Mouse (Mus musculus) heart, adult 18-20 months (tissue): ENCODE data around the gene Myl9. TPM values are rescaled to one million over a fixed set of nuclear protein-coding genes. Genes with fewer than 3 reads are reported as not detected.
A peak's percentile ranks its signal among the peaks of the same experiment; 100 is the strongest.
"Not testable (repeated sequence)": the region's sequence is repeated elsewhere in the genome, so short reads cannot be mapped to it uniquely, and the experiment has no call there.

ENCODE experiments used
- DNase-seq, 2 experiments: peaks; one replicate each; pipeline ENCODE4 v3.0.0; 2021 to 2022; ENCODE audit warnings: mixed read lengths in 1 of 2
- total RNA-seq, 2 experiments: library from RNA; stranded (reverse); gene quantifications; 2 replicates each; pipeline ENCODE4 v1.2.3; 2021

The Myl9 gene
- total RNA-seq, 2 experiments from 2014 or later = 70.9 to 74.6 TPM

DNA sequence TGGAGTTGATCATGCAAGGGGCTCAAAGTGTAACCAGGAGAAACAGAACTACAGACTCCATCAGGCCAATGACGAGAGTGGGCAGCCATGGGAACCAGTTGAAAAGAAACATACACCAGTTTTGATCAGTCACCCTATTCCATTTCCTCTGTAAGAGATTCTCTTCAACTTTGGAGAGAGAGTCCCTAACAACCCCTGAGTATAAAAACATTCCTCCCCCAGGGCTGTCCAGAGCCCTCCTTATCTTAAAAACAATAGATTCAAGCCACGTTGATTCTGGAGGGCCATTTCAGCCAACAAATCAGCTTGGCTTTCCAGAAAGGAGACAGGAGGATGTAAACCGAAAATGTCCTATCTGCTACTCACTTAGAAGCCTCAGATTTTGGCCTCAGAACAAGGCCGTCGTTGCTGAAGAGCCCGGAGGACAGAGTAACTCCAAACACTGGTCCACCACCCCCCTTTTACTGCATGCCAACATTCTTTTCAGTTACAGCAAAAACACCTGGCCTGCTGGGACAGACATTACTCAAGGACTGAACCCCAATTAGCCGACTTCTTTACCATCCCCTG is 8.9 kb downstream of the Myl9 start:
- DNase-seq = no peak

DNA sequence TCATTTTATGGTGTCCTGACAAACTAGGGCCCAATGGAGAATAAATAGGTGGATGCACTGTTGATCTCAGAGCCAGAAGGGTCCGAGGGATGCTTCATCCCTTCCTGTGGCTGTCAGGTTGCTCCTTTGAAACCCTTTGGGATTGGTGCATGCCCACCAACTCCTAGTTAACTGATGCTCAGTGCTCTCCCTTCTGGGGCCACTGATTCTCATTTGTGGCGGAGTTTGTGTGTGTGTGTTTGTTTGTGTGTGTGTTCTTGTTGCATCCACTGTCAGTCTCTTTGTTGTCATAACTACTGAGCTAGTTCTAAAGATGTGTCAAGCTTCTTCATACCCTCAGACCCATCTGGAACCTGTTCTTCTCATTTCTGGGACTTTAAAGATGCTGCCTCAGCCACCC is 9.7 kb downstream of the Myl9 start:
- no peak for DNase-seq

DNA sequence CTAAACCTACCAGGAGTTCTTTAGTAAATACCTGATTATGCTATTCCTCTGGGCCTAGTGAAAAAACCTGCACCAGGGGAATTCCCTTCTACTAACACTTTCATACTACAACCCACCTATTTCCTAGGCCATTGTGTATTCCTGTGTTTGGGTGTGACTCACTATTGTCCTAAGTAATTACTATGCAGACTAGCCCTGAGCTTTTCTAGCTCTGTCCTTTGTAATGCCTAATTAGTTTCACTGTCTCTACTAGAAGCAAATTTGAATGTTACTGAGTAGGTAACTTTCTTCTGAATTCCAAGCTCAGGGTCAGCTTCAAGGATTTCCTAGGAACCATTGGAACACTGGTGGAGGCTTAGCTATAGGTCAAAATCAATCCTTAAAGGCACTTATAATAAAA is 11.1 kb downstream of the Myl9 start:
- not testable (repeated sequence) for DNase-seq

DNA sequence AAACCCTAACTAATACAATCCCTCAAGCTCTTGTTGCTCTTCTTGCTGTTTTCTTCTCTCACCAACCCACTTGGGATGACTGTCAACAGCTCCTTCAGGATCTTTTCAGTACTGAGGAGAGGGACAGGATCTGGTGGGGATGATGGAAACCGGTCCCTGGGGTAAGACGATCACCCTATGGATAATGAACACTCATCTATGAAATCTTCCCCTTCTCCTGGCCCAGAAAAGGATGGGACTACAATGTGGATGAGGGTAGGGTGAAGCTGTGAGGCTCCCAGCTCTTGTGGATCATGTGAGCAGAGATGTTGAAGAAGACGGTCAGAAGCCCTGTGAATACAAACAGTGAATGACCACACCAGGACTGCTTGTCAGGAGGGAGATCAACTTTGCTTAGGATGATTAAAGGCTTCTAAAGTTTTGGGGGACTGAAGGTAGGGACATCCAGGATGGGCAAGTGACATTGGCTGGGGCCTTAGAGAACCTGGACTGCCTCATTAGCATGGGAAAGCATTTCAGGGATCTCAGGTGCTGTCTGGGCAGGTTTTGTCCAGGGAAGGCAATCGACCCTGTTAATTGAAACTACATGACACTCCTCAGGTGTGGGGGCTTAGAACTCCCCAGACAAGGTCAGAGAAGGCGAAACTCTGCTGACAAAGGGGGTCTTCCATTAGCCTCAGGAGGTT is 12.0 kb downstream of the Myl9 start:
- no peak for DNase-seq

DNA sequence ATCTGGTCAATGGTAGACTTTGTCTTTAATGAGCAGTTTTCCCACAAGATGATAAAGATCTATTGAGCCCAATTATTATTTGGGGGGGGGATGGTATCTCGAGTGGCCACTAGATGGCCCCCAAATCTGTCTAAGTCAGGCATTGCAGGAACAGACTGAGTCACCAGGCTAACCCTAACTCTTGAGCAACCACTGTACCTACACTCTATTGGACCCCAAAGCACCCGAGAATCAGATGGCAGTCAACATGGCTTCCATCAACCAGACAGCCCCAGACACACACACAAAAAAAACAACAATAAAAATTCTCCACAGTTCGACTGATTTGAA is 12.5 kb downstream of the Myl9 start:
- DNase-seq = no peak

DNA sequence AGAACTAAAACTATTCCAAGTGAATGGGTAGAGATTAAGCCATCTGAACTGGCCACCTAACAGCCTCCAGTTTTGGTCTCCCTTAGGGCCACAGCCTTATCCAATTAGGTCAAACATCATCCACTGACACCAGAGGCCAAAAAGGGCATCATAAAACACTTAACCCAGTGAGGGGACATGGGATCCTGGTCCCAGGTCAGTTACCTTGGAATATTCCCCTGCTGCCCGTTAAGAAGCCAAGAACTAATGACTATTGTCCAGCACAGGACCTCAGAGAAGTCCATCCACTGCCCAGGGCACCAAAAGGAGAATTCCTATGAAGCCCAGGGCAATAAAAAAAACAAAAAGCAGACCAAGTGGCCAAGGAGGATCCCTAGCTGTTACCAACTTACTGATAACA is 13.6 kb downstream of the Myl9 start:
- DNase-seq = no peak

DNA sequence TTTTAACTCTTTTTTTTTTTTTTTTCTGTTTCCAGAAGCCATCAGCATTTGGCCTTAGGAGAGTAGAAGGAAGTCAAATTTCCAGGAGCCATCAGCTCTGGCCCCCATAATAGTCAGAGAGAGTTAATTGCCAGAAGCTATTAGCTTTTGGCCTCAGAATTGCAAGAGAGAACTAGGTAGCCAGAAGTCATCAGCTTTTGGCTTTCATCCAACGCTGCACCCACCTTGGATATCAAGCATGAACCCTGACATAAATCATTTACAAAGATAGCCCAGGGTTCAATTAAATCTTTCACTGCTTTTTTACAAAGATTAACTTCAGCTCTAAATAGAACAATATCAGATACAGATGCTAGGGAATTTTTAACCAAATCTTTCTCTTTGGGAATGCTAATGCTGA is 23.3 kb downstream of the Myl9 start:
- no peak for DNase-seq

DNA sequence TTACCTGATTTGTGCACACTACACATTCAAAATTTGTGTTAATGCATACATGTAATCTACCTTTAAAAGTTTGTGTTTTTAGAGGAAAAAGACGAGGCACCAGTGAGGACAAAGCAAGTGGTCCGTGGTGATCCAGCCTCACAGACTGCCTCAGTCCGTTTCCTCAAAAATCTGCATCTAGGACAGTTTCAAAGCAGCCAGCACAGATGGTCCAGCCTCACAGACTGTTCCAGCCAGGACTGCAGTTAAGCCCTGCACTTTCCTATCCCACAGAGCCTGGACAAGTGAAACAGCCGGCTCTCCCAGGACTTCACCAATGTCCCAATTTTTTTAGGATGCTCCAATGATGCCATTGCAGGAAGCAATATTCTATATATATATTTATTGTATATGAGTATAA is 25.8 kb downstream of the Myl9 start:
- DNase-seq = no peak

DNA sequence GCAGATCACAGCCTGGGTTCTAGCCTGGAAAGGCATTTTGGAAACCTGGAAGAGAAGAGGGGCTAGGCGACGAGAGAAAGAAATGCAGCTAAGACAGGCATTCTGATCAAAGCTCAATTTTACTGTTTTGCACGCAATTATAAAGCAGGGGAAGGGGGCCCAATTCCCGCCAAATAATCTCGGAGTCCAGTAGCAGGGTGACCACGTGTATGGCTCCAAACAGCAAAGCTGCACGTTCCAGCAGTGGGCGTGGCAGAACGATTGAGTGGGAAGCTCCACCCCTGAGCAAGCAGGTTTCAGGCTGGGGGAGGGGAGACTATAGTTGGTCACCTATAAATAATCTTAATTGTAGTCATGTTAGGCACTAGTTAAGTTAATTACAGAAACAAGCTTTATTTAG is 26.9 kb downstream of the Myl9 start:
- not testable (repeated sequence) for DNase-seq

DNA sequence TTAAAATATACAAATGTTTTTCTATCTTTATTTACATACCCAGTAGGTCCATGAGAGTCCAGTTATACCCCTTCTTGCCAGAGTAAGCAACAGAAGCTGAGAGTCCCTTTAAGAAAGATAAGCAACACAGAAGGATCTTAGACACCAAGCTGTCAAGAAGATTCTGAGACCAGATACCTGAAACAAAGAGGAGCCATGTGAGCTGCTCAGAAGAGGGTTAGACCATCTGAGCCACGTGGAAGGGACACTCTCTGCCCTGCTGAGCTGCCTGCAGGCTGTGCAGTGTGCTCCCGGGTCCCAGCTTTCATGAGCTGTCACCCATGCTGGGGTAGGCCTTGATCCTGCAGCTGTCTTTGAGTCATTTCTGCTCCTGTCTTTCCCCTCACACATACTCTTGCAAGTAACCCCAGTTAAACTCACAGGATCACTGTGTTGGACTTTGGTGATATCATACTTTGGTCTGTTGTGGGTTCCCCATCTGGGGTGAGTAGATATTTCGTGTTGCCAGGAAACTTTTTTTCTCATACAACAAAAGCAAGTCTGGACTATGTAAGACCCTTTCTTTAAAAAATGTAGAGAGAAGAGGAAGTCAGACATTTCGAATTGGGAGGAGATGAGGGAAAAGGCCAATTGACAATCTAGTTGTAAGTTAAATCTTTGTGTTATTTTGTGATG is 28.6 kb downstream of the Myl9 start:
- DNase-seq = no peak

DNA sequence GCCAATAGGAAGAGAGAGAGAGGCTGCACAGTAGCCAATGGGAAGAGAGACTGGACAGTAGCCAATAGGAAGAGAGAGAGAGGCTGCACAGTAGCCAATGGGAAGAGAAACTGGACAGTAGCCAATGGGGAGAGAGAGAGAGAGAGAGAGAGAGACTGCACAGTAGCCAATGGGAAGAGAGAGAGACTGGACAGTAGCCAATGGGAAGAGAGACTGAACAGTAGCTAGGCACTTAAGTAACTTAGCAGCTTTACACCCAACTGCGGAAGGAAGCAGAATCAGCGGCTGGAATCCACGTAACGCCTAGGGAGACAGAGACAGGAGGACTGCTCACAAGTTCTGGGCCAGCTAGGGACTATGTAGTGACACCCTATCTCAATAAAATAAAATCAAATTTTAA is 29.4 kb downstream of the Myl9 start:
- no peak for DNase-seq

DNA sequence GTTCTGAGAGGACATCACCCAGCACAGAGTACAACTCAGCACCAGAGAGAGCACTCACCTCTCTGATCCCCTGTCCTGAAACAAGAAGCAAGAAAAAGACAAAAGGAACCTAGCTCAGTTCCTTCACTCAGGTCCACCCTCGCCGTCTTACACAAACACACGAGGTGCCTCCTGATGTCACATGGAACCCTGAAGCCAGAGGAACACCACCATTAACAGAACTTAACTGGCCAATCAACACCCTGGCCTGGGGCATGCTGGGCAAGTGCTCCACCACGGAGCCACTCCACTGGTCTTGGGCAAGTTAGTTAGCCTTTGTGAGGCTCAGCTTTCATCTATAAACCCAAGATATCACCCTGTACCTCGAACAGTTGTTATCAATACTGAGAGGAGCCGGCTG is 31.7 kb downstream of the Myl9 start:
- no peak for DNase-seq

DNA sequence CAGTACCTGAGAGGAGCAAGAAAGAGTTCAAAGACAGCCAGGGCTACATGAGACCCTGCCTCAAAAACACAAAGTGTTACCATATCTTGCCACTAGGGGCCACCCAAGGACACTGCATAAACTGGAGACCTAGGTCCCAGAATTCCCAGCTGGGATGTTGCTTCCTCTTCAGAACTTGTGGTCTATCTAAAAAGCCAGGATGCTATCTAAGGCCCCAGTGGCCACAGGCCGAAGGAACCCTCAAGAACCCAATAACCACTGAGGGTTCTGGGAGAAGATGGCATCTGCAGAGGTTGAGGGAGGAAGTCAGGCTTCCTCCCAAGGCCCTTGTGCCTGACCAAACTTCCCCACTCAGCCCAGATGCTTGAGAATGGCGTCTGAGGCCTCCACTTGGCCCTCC is 34.4 kb downstream of the Myl9 start:
- peak; percentile 60 to 85 for DNase-seq

DNA sequence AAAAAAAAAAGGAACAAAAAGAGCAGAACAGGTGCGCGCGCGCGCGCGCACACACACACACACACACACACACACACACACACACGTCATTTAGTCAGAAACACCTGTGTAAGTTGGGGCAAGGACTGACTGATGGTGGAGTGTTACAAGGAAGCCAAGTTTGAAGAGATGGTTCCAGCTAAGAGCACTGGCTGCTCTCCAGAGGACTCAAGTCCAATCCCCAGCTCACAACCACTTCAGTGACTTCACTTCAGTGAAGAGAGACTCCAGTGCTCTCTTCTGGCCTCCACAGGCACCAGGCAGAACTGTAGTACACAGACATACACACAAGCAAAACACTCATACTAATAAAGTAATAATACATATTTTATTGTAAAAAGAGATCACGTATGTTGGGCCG is 35.5 kb downstream of the Myl9 start:
- no peak for DNase-seq

DNA sequence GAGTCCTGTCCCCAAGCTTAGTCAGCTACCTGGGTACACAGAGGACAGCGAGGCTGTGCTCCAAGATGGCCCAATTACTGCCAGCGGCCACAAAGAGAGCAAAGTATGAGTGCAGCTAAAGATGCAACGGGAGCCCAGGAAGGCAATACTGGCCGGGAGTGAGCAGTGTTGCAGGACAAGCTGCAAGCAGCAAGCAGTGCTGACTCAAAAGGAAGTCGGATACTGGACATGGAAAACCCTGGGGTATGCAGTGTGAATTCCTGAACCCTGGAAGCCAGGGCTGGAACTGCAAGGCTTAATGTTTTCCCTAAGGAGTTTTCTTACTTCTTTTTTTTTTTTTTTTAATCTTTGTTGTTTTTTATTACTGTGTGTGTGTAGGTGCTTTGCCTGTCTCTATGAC is 36.3 kb downstream of the Myl9 start:
- no peak for DNase-seq

DNA sequence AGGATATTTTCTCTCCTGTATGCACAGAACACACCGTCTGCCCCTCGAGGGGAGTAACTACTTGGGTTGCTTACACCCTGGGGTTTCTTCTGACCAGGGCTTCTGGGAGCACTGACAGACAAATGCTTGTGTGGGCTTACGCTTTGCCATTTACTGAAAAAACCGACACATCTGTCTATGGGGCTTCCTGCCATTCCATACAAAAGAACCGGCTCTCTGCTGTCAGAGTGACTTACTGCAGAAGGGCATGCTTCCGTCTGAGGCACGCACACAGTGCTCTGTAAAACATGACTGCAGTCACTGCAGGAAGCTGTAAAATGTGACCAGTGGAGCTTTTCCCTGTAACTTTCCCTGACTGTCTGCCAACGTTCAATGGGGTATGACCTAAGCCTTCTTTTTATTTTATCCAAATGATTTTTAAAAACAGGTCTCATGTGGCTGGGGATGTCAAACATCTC is 39.2 kb downstream of the Myl9 start:
- peak in 1 of 2 experiments; percentile 5 for DNase-seq

DNA sequence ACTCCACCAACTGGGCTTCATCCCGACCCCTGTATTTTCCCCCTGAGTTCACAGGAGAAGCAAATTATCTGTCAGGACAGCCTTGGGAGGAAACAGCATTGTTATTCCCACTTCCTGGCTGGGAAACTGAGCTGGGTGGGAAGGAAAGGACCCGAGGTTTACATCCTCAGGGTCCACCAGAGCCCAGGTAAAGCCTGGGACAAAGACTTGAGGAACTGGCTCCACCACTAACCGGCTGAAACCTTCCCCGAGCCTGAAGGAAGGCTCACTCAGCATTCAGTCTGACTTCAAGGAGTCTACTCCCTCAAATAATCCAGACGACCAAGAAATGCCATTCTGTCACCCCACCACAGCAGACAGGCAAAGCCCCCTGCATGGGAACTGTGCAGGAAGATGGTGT is 39.7 kb downstream of the Myl9 start:
- no peak for DNase-seq

DNA sequence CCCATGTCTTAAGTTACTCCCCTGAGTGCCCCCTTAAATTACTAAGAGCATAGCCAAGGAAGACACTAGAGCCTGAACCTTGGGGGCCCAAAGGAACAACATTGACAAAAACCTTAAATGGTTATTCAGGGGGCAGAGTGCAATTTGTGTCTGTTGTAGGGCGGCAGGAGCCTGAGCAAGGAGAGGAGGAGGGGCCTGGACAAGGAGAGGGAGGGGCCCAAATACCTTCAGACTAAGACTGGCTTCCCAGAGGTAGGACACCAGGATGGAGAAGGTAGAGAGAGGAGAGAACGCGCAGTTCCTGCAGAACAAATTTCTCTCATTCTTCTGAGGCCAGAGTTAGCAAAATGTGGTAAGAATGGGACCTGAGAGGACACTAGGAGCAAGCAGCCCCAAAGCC is 40.2 kb downstream of the Myl9 start:
- DNase-seq = no peak

DNA sequence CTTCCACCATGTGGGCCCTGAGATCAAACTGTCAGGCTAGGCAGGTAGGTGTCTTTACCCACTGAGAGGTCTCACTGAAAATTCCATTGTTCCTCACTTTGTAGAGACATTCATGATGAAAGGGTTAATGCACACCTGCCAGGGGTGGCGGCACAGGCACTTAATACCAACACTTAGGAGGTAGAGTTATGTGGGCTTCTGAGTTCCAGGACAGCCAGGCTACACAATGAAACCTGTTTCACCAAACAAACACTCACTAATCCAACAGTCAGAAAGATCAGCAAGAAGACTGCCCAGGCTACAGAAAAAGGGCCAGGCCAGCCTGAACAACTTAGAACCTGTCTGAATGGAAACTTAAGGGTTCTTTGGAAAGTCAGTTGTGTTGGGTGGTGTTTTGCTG is 40.9 kb downstream of the Myl9 start:
- no peak for DNase-seq

DNA sequence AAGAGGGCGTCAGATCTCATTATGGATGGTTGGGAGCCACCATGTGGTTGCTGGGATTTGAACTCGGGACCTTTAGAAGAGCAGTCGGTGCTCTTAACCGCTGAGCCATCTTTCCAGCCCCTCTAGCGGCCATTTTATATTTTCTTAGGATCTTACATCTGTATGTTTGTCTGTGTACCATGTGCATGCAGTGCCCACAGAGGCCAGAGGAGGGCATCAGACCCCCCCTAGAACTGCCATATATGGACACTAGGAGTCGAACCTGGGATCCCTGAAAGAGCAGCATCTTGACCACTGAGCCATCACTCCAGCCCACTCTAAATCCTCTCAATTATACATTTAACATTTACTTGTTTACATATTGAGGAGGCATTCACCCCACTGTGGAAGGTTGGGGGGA is 49.9 kb downstream of the Myl9 start:
- not testable (repeated sequence) for DNase-seq
